Mouse (Mus musculus): ENCODE data around the gene Mgmt.

The Mgmt gene

GRCm38 (mm10) chr7:137069768-137070167 lies 175.4 kb downstream of the Mgmt start:
- DNase-seq (ENCODE audit: low read depth, low spot score) = no peak
- H3K36me3 ChIP-seq (ENCODE audit: control insufficient read depth, insufficient read depth, low read length, poor library complexity, severe bottlenecking) = no peaks in the 10 kb centered on the region
- H3K27me3 ChIP-seq (ENCODE audit: control insufficient read depth, insufficient read depth, low read length, poor library complexity, severe bottlenecking) = no peaks in the 10 kb centered on the region

- DNase-seq (ENCODE audit: low read depth, low spot score) = no peak
These were observed 176.9 kb downstream of the Mgmt start for GRCm38 (mm10) chr7:137071346-137071745.

GRCm38 (mm10) chr7:137073878-137074277 lies 179.5 kb downstream of the Mgmt start:
- Histone ChIP-seq H3K27me3 (ENCODE audit: control insufficient read depth, insufficient read depth, low read length, poor library complexity, severe bottlenecking) (no peaks in the 10 kb centered on the region), H3K36me3 (ENCODE audit: control insufficient read depth, insufficient read depth, low read length, poor library complexity, severe bottlenecking) (no peaks in the 10 kb centered on the region)
- DNase-seq (ENCODE audit: low read depth, low spot score) = no peak

More at GRCm38 (mm10) chr7:137071346-137071745, 176.9 kb downstream of the Mgmt start:
- Histone ChIP-seq H3K27me3 (ENCODE audit: control insufficient read depth, insufficient read depth, low read length, poor library complexity, severe bottlenecking) (no peaks in the 10 kb centered on the region), H3K36me3 (ENCODE audit: control insufficient read depth, insufficient read depth, low read length, poor library complexity, severe bottlenecking) (no peaks in the 10 kb centered on the region)

- DNase-seq (ENCODE audit: low read depth, low spot score) = no peak
These were observed 179.9 kb downstream of the Mgmt start for GRCm38 (mm10) chr7:137074324-137074723.

GRCm38 (mm10) chr7:137075301-137075700 lies 180.9 kb downstream of the Mgmt start:
- Histone ChIP-seq H3K27me3 (ENCODE audit: control insufficient read depth, insufficient read depth, low read length, poor library complexity, severe bottlenecking) (no peaks in the 10 kb centered on the region), H3K36me3 (ENCODE audit: control insufficient read depth, insufficient read depth, low read length, poor library complexity, severe bottlenecking) (no peaks in the 10 kb centered on the region)
- DNase-seq (ENCODE audit: low read depth, low spot score) = no peak

More at GRCm38 (mm10) chr7:137074324-137074723, 179.9 kb downstream of the Mgmt start:
- no peaks in the 10 kb centered on the region for H3K27me3 ChIP-seq (ENCODE audit: control insufficient read depth, insufficient read depth, low read length, poor library complexity, severe bottlenecking)
- no peaks in the 10 kb centered on the region for H3K36me3 ChIP-seq (ENCODE audit: control insufficient read depth, insufficient read depth, low read length, poor library complexity, severe bottlenecking)

- DNase-seq (ENCODE audit: low read depth, low spot score) = no peak
These were observed 185.8 kb downstream of the Mgmt start for GRCm38 (mm10) chr7:137080171-137080570.

GRCm38 (mm10) chr7:137082171-137082570 lies 187.8 kb downstream of the Mgmt start:
- no peak for DNase-seq (ENCODE audit: low read depth, low spot score)
- Histone ChIP-seq H3K36me3 (ENCODE audit: control insufficient read depth, insufficient read depth, low read length, poor library complexity, severe bottlenecking) (no peaks in the 10 kb centered on the region), H3K27me3 (ENCODE audit: control insufficient read depth, insufficient read depth, low read length, poor library complexity, severe bottlenecking) (no peaks in the 10 kb centered on the region)

More at GRCm38 (mm10) chr7:137080171-137080570, 185.8 kb downstream of the Mgmt start:
- Histone ChIP-seq H3K36me3 (ENCODE audit: control insufficient read depth, insufficient read depth, low read length, poor library complexity, severe bottlenecking) (no peaks in the 10 kb centered on the region), H3K27me3 (ENCODE audit: control insufficient read depth, insufficient read depth, low read length, poor library complexity, severe bottlenecking) (no peaks in the 10 kb centered on the region)

- Histone ChIP-seq H3K36me3 (ENCODE audit: control insufficient read depth, insufficient read depth, low read length, poor library complexity, severe bottlenecking) (no peaks in the 10 kb centered on the region), H3K27me3 (ENCODE audit: control insufficient read depth, insufficient read depth, low read length, poor library complexity, severe bottlenecking) (no peaks in the 10 kb centered on the region)
- DNase-seq (ENCODE audit: low read depth, low spot score) = no peak
These were observed 190.2 kb downstream of the Mgmt start for GRCm38 (mm10) chr7:137084651-137085050.

GRCm38 (mm10) chr7:137085969-137086606 lies 191.7 kb downstream of the Mgmt start:
- Histone ChIP-seq H3K36me3 (ENCODE audit: control insufficient read depth, insufficient read depth, low read length, poor library complexity, severe bottlenecking) (no peaks in the 10 kb centered on the region), H3K27me3 (ENCODE audit: control insufficient read depth, insufficient read depth, low read length, poor library complexity, severe bottlenecking) (no peaks in the 10 kb centered on the region)
- no peak for DNase-seq (ENCODE audit: low read depth, low spot score)

- Histone ChIP-seq H3K36me3 (ENCODE audit: control insufficient read depth, insufficient read depth, low read length, poor library complexity, severe bottlenecking) (no peaks in the 10 kb centered on the region), H3K27me3 (ENCODE audit: control insufficient read depth, insufficient read depth, low read length, poor library complexity, severe bottlenecking) (no peaks in the 10 kb centered on the region)
- no peak for DNase-seq (ENCODE audit: low read depth, low spot score)
These were observed 192.7 kb downstream of the Mgmt start for GRCm38 (mm10) chr7:137087136-137087535.

GRCm38 (mm10) chr7:137088141-137088540 lies 193.7 kb downstream of the Mgmt start:
- DNase-seq (ENCODE audit: low read depth, low spot score) = no peak
- H3K36me3 ChIP-seq (ENCODE audit: control insufficient read depth, insufficient read depth, low read length, poor library complexity, severe bottlenecking) = no peaks in the 10 kb centered on the region
- no peaks in the 10 kb centered on the region for H3K27me3 ChIP-seq (ENCODE audit: control insufficient read depth, insufficient read depth, low read length, poor library complexity, severe bottlenecking)

- DNase-seq (ENCODE audit: low read depth, low spot score) = no peak
- H3K27me3 ChIP-seq (ENCODE audit: control insufficient read depth, insufficient read depth, low read length, poor library complexity, severe bottlenecking) = no peaks in the 10 kb centered on the region
These were observed 200.1 kb downstream of the Mgmt start for GRCm38 (mm10) chr7:137094551-137094950.

GRCm38 (mm10) chr7:137095702-137096101 lies 201.3 kb downstream of the Mgmt start:
- no peak for DNase-seq (ENCODE audit: low read depth, low spot score)
- Histone ChIP-seq H3K36me3 (ENCODE audit: control insufficient read depth, insufficient read depth, low read length, poor library complexity, severe bottlenecking) (no peaks in the 10 kb centered on the region), H3K27me3 (ENCODE audit: control insufficient read depth, insufficient read depth, low read length, poor library complexity, severe bottlenecking) (no peaks in the 10 kb centered on the region)

More at GRCm38 (mm10) chr7:137094551-137094950, 200.1 kb downstream of the Mgmt start:
- H3K36me3 ChIP-seq (ENCODE audit: control insufficient read depth, insufficient read depth, low read length, poor library complexity, severe bottlenecking) = no peaks in the 10 kb centered on the region

GRCm38 (mm10) chr7:137099766-137100165 lies 205.4 kb downstream of the Mgmt start:
- no peaks in the 10 kb centered on the region for H3K36me3 ChIP-seq (ENCODE audit: control insufficient read depth, insufficient read depth, low read length, poor library complexity, severe bottlenecking)
- no peaks in the 10 kb centered on the region for H3K27me3 ChIP-seq (ENCODE audit: control insufficient read depth, insufficient read depth, low read length, poor library complexity, severe bottlenecking)
- DNase-seq (ENCODE audit: low read depth, low spot score) = no peak

GRCm38 (mm10) chr7:137102606-137103195 lies 208.3 kb downstream of the Mgmt start:
- DNase-seq (ENCODE audit: low read depth, low spot score) = no peak
- no peaks in the 10 kb centered on the region for H3K27me3 ChIP-seq (ENCODE audit: control insufficient read depth, insufficient read depth, low read length, poor library complexity, severe bottlenecking)

More at GRCm38 (mm10) chr7:137102606-137103195, 208.3 kb downstream of the Mgmt start:
- H3K36me3 ChIP-seq (ENCODE audit: control insufficient read depth, insufficient read depth, low read length, poor library complexity, severe bottlenecking) = no peaks in the 10 kb centered on the region
